Mouse (Mus musculus): Measurements from ENCODE around the gene Olfr649. TPM values are rescaled to one million over a fixed set of nuclear protein-coding genes. Genes with fewer than 3 reads are reported as not detected.

The Olfr649 gene
- not detected in 2 replicates for polyA plus RNA-seq (2014; fragmentation: Nextera tagmentation; extraction: Ambion mirVana)

GRCm38 (mm10) chr7:104195885-104196284, at the start of gene Olfr649:
Gene Olfr649 (minus strand): TSS chr7:104195985.
- Histone ChIP-seq H3K4me1 (replicated peaks; ENCODE audit: control insufficient read depth, insufficient read depth, low read length) (no peaks in the 10 kb centered on the region), H3K4me3 (replicated peaks; ENCODE audit: low read length) (no peak within 1 kb of the TSS), H3K4me2 (replicated peaks) (no peak within 1 kb of the TSS), H3K27ac (no peak within 1 kb of the TSS), H3K36me3 (replicated peaks; ENCODE audit: control insufficient read depth, insufficient read depth) (no peaks in the 10 kb centered on the region), H3K27me3 (ENCODE audit: control insufficient read depth, insufficient read depth, low read length) (no peaks in the 10 kb centered on the region), H3K9me3 (ENCODE audit: control insufficient read depth, low read length) (no peaks in the 10 kb centered on the region), H3K9ac (no peak within 1 kb of the TSS)
- no peak for ATAC-seq (ENCODE audit: low FRiP score)
- no peak for DNase-seq (ENCODE audit: low spot score)
- WGBS = 93% methylated on average over 6 of the region's 6 CpGs

- Histone ChIP-seq H3K27me3 (ENCODE audit: control insufficient read depth, insufficient read depth, low read length) (no peaks in the 10 kb centered on the region), H3K4me2 (replicated peaks) (peak within 1 kb of the TSS; percentile 39), H3K4me3 (replicated peaks; ENCODE audit: low read length) (peak within 1 kb of the TSS; percentile 27), H3K9me3 (ENCODE audit: control insufficient read depth, low read length) (no peaks in the 10 kb centered on the region), H3K9ac (peak within 1 kb of the TSS; percentile 41; the same call in 1 of the 2 replicates), H3K27ac (no peak within 1 kb of the TSS), H3K36me3 (replicated peaks; ENCODE audit: control insufficient read depth, insufficient read depth) (no peaks in the 10 kb centered on the region), H3K4me1 (replicated peaks; ENCODE audit: control insufficient read depth, insufficient read depth, low read length) (no peaks in the 10 kb centered on the region)
- peak; percentile 55; the same call in 1 of the 2 replicates for ATAC-seq (ENCODE audit: low FRiP score)
- peak; percentile 61 for DNase-seq (ENCODE audit: low spot score)
- 9% methylated on average over 13 of the region's 13 CpGs for WGBS
Observed at GRCm38 (mm10) chr7:104244287-104245181, 48.7 kb upstream of the Olfr649 start, which contains the start of gene Trim34a. Gene Trim34a (plus strand): TSS chr7:104244457.

- Histone ChIP-seq H3K27ac (no peak overlapping the region), H3K4me2 (replicated peaks) (no peak overlapping the region), H3K4me3 (replicated peaks; ENCODE audit: low read length) (no peak overlapping the region), H3K4me1 (replicated peaks; ENCODE audit: control insufficient read depth, insufficient read depth, low read length) (no peaks in the 10 kb centered on the region), H3K27me3 (ENCODE audit: control insufficient read depth, insufficient read depth, low read length) (no peaks in the 10 kb centered on the region), H3K36me3 (replicated peaks; ENCODE audit: control insufficient read depth, insufficient read depth) (no peaks in the 10 kb centered on the region), H3K9ac (no peak overlapping the region), H3K9me3 (ENCODE audit: control insufficient read depth, low read length) (no peaks in the 10 kb centered on the region)
- DNase-seq (ENCODE audit: low spot score) (no peak), ATAC-seq (ENCODE audit: low FRiP score) (no peak)
- 50% methylated on average over 1 of the region's 1 CpGs for WGBS
Observed at GRCm38 (mm10) chr7:104243616-104244015, 47.8 kb upstream of the Olfr649 start.

GRCm38 (mm10) chr7:104240857-104241256, 45.1 kb upstream of the Olfr649 start:
- Histone ChIP-seq H3K27ac (no peak overlapping the region), H3K4me1 (replicated peaks; ENCODE audit: control insufficient read depth, insufficient read depth, low read length) (no peaks in the 10 kb centered on the region), H3K27me3 (ENCODE audit: control insufficient read depth, insufficient read depth, low read length) (no peaks in the 10 kb centered on the region), H3K9ac (no peak overlapping the region), H3K36me3 (replicated peaks; ENCODE audit: control insufficient read depth, insufficient read depth) (no peaks in the 10 kb centered on the region), H3K4me2 (replicated peaks) (no peak overlapping the region), H3K4me3 (replicated peaks; ENCODE audit: low read length) (no peak overlapping the region), H3K9me3 (ENCODE audit: control insufficient read depth, low read length) (no peaks in the 10 kb centered on the region)
- DNase-seq (ENCODE audit: low spot score) = no peak
- no peak for ATAC-seq (ENCODE audit: low FRiP score)

- H3K4me2 ChIP-seq (replicated peaks) = no peak overlapping the region
- no peaks in the 10 kb centered on the region for H3K4me1 ChIP-seq (replicated peaks; ENCODE audit: control insufficient read depth, insufficient read depth, low read length)
- no peaks in the 10 kb centered on the region for H3K27me3 ChIP-seq (ENCODE audit: control insufficient read depth, insufficient read depth, low read length)
- H3K27ac ChIP-seq = no peak overlapping the region
- H3K9ac ChIP-seq = no peak overlapping the region
- DNase-seq (ENCODE audit: low spot score) (no peak), ATAC-seq (ENCODE audit: low FRiP score) (no peak)
- H3K4me3 ChIP-seq (replicated peaks; ENCODE audit: low read length) = no peak overlapping the region
- WGBS = 44% methylated on average over 2 of the region's 2 CpGs
- no peaks in the 10 kb centered on the region for H3K9me3 ChIP-seq (ENCODE audit: control insufficient read depth, low read length)
- no peaks in the 10 kb centered on the region for H3K36me3 ChIP-seq (replicated peaks; ENCODE audit: control insufficient read depth, insufficient read depth)
Observed at GRCm38 (mm10) chr7:104231203-104231602, 35.4 kb upstream of the Olfr649 start.

GRCm38 (mm10) chr7:104218701-104219569, 23.1 kb upstream of the Olfr649 start, which contains the start of gene Trim6:
Gene Trim6 (plus strand): TSS chr7:104218793.
- peak within 1 kb of the TSS; percentile 29 for H3K4me3 ChIP-seq (replicated peaks; ENCODE audit: low read length)
- H3K4me1 ChIP-seq (replicated peaks; ENCODE audit: control insufficient read depth, insufficient read depth, low read length) = peaks cover 9% of the 10 kb centered on the region
- H3K9me3 ChIP-seq (ENCODE audit: control insufficient read depth, low read length) = no peaks in the 10 kb centered on the region
- no peak within 1 kb of the TSS for H3K27ac ChIP-seq
- peak; percentile 26 for DNase-seq (ENCODE audit: low spot score)
- 3% methylated on average over 37 of the region's 37 CpGs for WGBS
- H3K27me3 ChIP-seq (ENCODE audit: control insufficient read depth, insufficient read depth, low read length) = no peaks in the 10 kb centered on the region
- ATAC-seq (ENCODE audit: low FRiP score) = peak; percentile 48; the same call in 1 of the 2 replicates
- H3K9ac ChIP-seq = peak within 1 kb of the TSS; percentile 20; the same call in 1 of the 2 replicates
- peak within 1 kb of the TSS; percentile 48 for H3K4me2 ChIP-seq (replicated peaks)
- H3K36me3 ChIP-seq (replicated peaks; ENCODE audit: control insufficient read depth, insufficient read depth) = no peaks in the 10 kb centered on the region

- Histone ChIP-seq H3K4me3 (replicated peaks; ENCODE audit: low read length) (no peak overlapping the region), H3K9me3 (ENCODE audit: control insufficient read depth, low read length) (no peaks in the 10 kb centered on the region), H3K27ac (no peak overlapping the region), H3K9ac (no peak overlapping the region), H3K4me1 (replicated peaks; ENCODE audit: control insufficient read depth, insufficient read depth, low read length) (peaks cover 9% of the 10 kb centered on the region), H3K27me3 (ENCODE audit: control insufficient read depth, insufficient read depth, low read length) (no peaks in the 10 kb centered on the region), H3K4me2 (replicated peaks) (no peak overlapping the region), H3K36me3 (replicated peaks; ENCODE audit: control insufficient read depth, insufficient read depth) (no peaks in the 10 kb centered on the region)
- ATAC-seq (ENCODE audit: low FRiP score) (no peak), DNase-seq (ENCODE audit: low spot score) (no peak)
- 76% methylated on average over 2 of the region's 2 CpGs for whole genome bisulfite sequencing
Observed at GRCm38 (mm10) chr7:104217881-104218280, 22.1 kb upstream of the Olfr649 start.

GRCm38 (mm10) chr7:104216011-104216535, 20.3 kb upstream of the Olfr649 start:
- H3K4me2 ChIP-seq (replicated peaks) = no peak overlapping the region
- DNase-seq (ENCODE audit: low spot score) = no peak
- H3K4me1 ChIP-seq (replicated peaks; ENCODE audit: control insufficient read depth, insufficient read depth, low read length) = peaks cover 9% of the 10 kb centered on the region
- no peak overlapping the region for H3K9ac ChIP-seq
- no peaks in the 10 kb centered on the region for H3K9me3 ChIP-seq (ENCODE audit: control insufficient read depth, low read length)
- H3K36me3 ChIP-seq (replicated peaks; ENCODE audit: control insufficient read depth, insufficient read depth) = no peaks in the 10 kb centered on the region
- no peak for ATAC-seq (ENCODE audit: low FRiP score)
- no peak overlapping the region for H3K4me3 ChIP-seq (replicated peaks; ENCODE audit: low read length)
- H3K27me3 ChIP-seq (ENCODE audit: control insufficient read depth, insufficient read depth, low read length) = no peaks in the 10 kb centered on the region
- H3K27ac ChIP-seq = no peak overlapping the region
- WGBS = 79% methylated on average over 1 of the region's 1 CpGs

GRCm38 (mm10) chr7:104206197-104206596, 10.4 kb upstream of the Olfr649 start:
- DNase-seq (ENCODE audit: low spot score) (no peak), ATAC-seq (ENCODE audit: low FRiP score) (no peak)
- no peaks in the 10 kb centered on the region for H3K4me1 ChIP-seq (replicated peaks; ENCODE audit: control insufficient read depth, insufficient read depth, low read length)
- no peaks in the 10 kb centered on the region for H3K27me3 ChIP-seq (ENCODE audit: control insufficient read depth, insufficient read depth, low read length)
- H3K4me2 ChIP-seq (replicated peaks) = no peak overlapping the region
- H3K27ac ChIP-seq = no peak overlapping the region
- no peaks in the 10 kb centered on the region for H3K9me3 ChIP-seq (ENCODE audit: control insufficient read depth, low read length)
- no peaks in the 10 kb centered on the region for H3K36me3 ChIP-seq (replicated peaks; ENCODE audit: control insufficient read depth, insufficient read depth)
- 95% methylated on average over 7 of the region's 7 CpGs for WGBS
- H3K4me3 ChIP-seq (replicated peaks; ENCODE audit: low read length) = no peak overlapping the region
- no peak overlapping the region for H3K9ac ChIP-seq

Measured in hindbrain, embryonic 14.5 days (tissue).